17 mouse cellular contexts compared by ENCODE assay signal in genomic region chr5:102767058-102767444, GRCm38 (mm10).
A peak's percentile ranks its signal among the peaks of the same experiment; 100 is the strongest.
DNase-seq lines count a peak whose midpoint lies in the region; ATAC-seq and TF ChIP-seq lines count a peak whose summit lies in the region.
"Had no signal": no experiment of that assay in that cellular context is flagged by ENCODE, and none has a peak within 500 bp of the region (broad histone marks: within the 10 kb centered on the region; RNA-seq: fewer than 3 reads in every experiment).

No protein-coding gene starts in this region.

- no peak for TF ChIP-seq POLR2A in cerebellum, adult 2 months (IDR thresholded peaks at IDR 0.05; ENCODE audit: borderline replicate concordance, insufficient read depth, low read length)

- intact Hi-C loops in heart, postnatal 25 days (cut with DNase I) = loop anchor here (5.0 to 10.0 kb wide), 3 partner anchors 60 to 562 kb away; no protein-coding TSS in a partner anchor
- intact Hi-C loops in gastrocnemius, postnatal 36 days (cut with DNase I) = loop anchor here (5.0 to 10.0 kb wide), 2 partner anchors 55 to 108 kb away; no protein-coding TSS in a partner anchor

- no peaks in the 10 kb centered on the region for H3K27me3 ChIP-seq in heart, embryonic 13.5 days (replicated peaks)
- no peaks in the 10 kb centered on the region for H3K27me3 ChIP-seq in cerebellum, adult 2 months (ENCODE audit: control insufficient read depth, insufficient read depth, low read length)
- H3K27me3 ChIP-seq: embryonic facial prominence, embryonic 13.5 days; liver, embryonic 15.5 days; midbrain, embryonic 12.5 days; neural tube, embryonic 15.5 days had no signal

- H3K4me2 ChIP-seq in heart, embryonic 13.5 days = no peak overlapping the region
- H3K4me2 ChIP-seq: embryonic facial prominence, embryonic 13.5 days; liver, embryonic 15.5 days; midbrain, embryonic 12.5 days; neural tube, embryonic 15.5 days had no signal

- ATAC-seq in heart, embryonic 13.5 days (ENCODE audit: extremely low read depth, insufficient number of reproducible peaks, low FRiP score, low TSS enrichment) = no peak
- ATAC-seq: forebrain, embryonic 14.5 days; hindbrain, postnatal 0 days; intestine, postnatal 0 days had no signal

- peaks cover 32% of the 10 kb centered on the region for H3K4me1 ChIP-seq in heart, embryonic 13.5 days
- no peaks in the 10 kb centered on the region for H3K4me1 ChIP-seq in cerebellum, adult 2 months (ENCODE audit: control insufficient read depth, insufficient read depth, low read length)
- H3K4me1 ChIP-seq: liver, embryonic 15.5 days had no signal

- H3K4me3 ChIP-seq in heart, embryonic 13.5 days = no peak overlapping the region
- no peak overlapping the region for H3K4me3 ChIP-seq in cerebellum, adult 2 months (replicated peaks; ENCODE audit: insufficient read depth, low read depth, low read length)
- H3K4me3 ChIP-seq: embryonic facial prominence, embryonic 13.5 days; left cerebral cortex, adult 2 months; liver, embryonic 15.5 days; midbrain, embryonic 12.5 days; neural tube, embryonic 15.5 days had no signal

- no peak overlapping the region for H3K9ac ChIP-seq in heart, embryonic 13.5 days
- H3K9ac ChIP-seq: embryonic facial prominence, embryonic 13.5 days; liver, embryonic 15.5 days; midbrain, embryonic 12.5 days; neural tube, embryonic 15.5 days had no signal

- peak overlapping the region; percentile 86 for H3K27ac ChIP-seq in heart, embryonic 13.5 days (replicated peaks)
- H3K27ac ChIP-seq in cerebellum, adult 2 months (ENCODE audit: insufficient read depth, low read length) = no peak overlapping the region
- H3K27ac ChIP-seq: embryonic facial prominence, embryonic 13.5 days; hindbrain, postnatal 0 days; left cerebral cortex, adult 2 months; liver, embryonic 15.5 days; midbrain, embryonic 12.5 days; neural tube, embryonic 15.5 days had no signal

- no peak for DNase-seq in heart, postnatal 25 days (ENCODE audit: low spot score)
- peak; percentile 76 for DNase-seq in kidney, adult 11 months
- DNase-seq in kidney, adult 8-10 months = peak; percentile 72 to 86
- DNase-seq in kidney, postnatal 14 days = peak; percentile 74
- DNase-seq in gastrocnemius, postnatal 36 days = no peak
- DNase-seq in cerebellum, adult 2 months = no peak
- DNase-seq in embryo, embryonic 10 days (ENCODE audit: low spot score) = no peak
- DNase-seq: right cerebral cortex, postnatal 25 days had no signal

- H3K9me3 ChIP-seq in heart, embryonic 13.5 days = no peaks in the 10 kb centered on the region
- H3K9me3 ChIP-seq: embryonic facial prominence, embryonic 13.5 days; liver, embryonic 15.5 days; midbrain, embryonic 12.5 days; neural tube, embryonic 15.5 days had no signal

- TF ChIP-seq CTCF in cerebellum, adult 2 months (IDR thresholded peaks at IDR 0.05; ENCODE audit: borderline replicate concordance, insufficient read depth, low read depth, low read length) = no peak

- H3K36me3 ChIP-seq in heart, embryonic 13.5 days = no peaks in the 10 kb centered on the region
- H3K36me3 ChIP-seq: embryonic facial prominence, embryonic 13.5 days; liver, embryonic 15.5 days; midbrain, embryonic 12.5 days; neural tube, embryonic 15.5 days had no signal

- 61% methylated on average over 4 of the region's 4 CpGs for WGBS in heart, embryonic 13.5 days
- 73% methylated on average over 4 of the region's 4 CpGs for whole genome bisulfite sequencing in cerebellum, adult 2 months

Comparison
In these comparisons a context has a peak if more than half of its experiments do, and no peak if none do; other contexts are left out.
1. DNase-seq: peak in kidney, adult 11 months (single experiment), kidney, adult 8-10 months (2 of 2) and kidney, postnatal 14 days (single experiment); none in heart, postnatal 25 days (single experiment), gastrocnemius, postnatal 36 days (0 of 2), cerebellum, adult 2 months (0 of 2) and embryo, embryonic 10 days (single experiment).